Mouse (Mus musculus): ENCODE data around the gene Gm42957. TPM values are rescaled to one million over a fixed set of nuclear protein-coding genes. Genes with fewer than 3 reads are reported as not detected.
"Not testable (repeated sequence)": the region's sequence is repeated elsewhere in the genome, so short reads cannot be mapped to it uniquely, and the experiment has no call there.

Gene Gm42957
- polyA plus RNA-seq, 1 experiment, result 0.01 TPM

GRCm38 (mm10) chr3:96663432-96664239 is 28.4 kb downstream of the Gm42957 start:
- no peaks in the 10 kb centered on the region for H3K79me3 ChIP-seq (ENCODE audit: low read depth)
- no peaks in the 10 kb centered on the region for H3K27me3 ChIP-seq (ENCODE audit: control insufficient read depth, insufficient read depth, insufficient read length)
- no peaks in the 10 kb centered on the region for H3K36me3 ChIP-seq (ENCODE audit: control insufficient read depth, insufficient read depth)
- H3K79me2 ChIP-seq (ENCODE audit: control insufficient read depth, insufficient read depth), result no peaks in the 10 kb centered on the region
- TF ChIP-seq MYOG (IDR thresholded peaks at IDR 0.05; ENCODE audit: control insufficient read depth, extremely low read depth, insufficient read length) (no peak), MAX (IDR thresholded peaks at IDR 0.05) (no peak), MYOD1 (IDR thresholded peaks at IDR 0.05; ENCODE audit: control insufficient read depth, insufficient read length, low read depth) (peak; percentile 10), CEBPB (IDR thresholded peaks at IDR 0.05; ENCODE audit: low read depth) (no peak), USF1 (IDR thresholded peaks at IDR 0.05; ENCODE audit: low read depth) (no peak), CTCF (IDR thresholded peaks at IDR 0.05; ENCODE audit: control insufficient read depth, insufficient read depth, insufficient read length) (no peak), FOSL1 (IDR thresholded peaks at IDR 0.05; ENCODE audit: insufficient read depth, low read length, poor library complexity, severe bottlenecking) (no peak)
- H3K4me3 ChIP-seq (ENCODE audit: insufficient read depth, poor library complexity, severe bottlenecking), result no peak overlapping the region
- H3ac ChIP-seq (ENCODE audit: control insufficient read depth, insufficient read length, low read depth), result peak overlapping the region; percentile 52

- H3K79me2 ChIP-seq (ENCODE audit: control insufficient read depth, insufficient read depth); H3K79me3 ChIP-seq (ENCODE audit: low read depth); H3ac ChIP-seq (ENCODE audit: control insufficient read depth, insufficient read length, low read depth): not testable (repeated sequence)
Observed at GRCm38 (mm10) chr3:96665732-96666363, 30.6 kb downstream of the Gm42957 start.

DNA sequence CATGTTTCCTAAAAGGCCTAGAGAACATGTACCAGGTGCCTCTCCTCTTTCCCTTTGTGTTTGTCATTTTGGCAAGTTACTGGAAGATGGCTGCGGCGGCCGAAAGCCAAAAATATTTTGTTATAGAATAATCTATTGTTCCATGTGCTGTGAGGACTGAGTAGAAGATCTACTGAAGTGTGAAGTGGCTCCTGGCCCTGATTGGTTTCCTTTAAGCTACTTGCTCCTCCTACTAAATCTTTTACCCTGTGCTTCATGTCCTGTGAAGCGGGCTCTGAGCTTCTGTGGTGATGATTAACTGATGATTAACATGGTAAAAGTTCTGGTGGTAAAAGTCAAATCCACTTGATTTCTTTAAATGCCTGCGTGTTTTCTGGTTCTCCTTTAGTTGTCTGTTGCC is 31.6 kb downstream of the Gm42957 start:
- TF ChIP-seq MAX (IDR thresholded peaks at IDR 0.05) (no peak), FOSL1 (IDR thresholded peaks at IDR 0.05; ENCODE audit: insufficient read depth, low read length, poor library complexity, severe bottlenecking) (no peak), MYOG (IDR thresholded peaks at IDR 0.05; ENCODE audit: control insufficient read depth, extremely low read depth, insufficient read length) (no peak), CTCF (IDR thresholded peaks at IDR 0.05; ENCODE audit: control insufficient read depth, insufficient read depth, insufficient read length) (no peak), USF1 (IDR thresholded peaks at IDR 0.05; ENCODE audit: low read depth) (no peak), CEBPB (IDR thresholded peaks at IDR 0.05; ENCODE audit: low read depth) (no peak)
- Histone ChIP-seq H3ac (ENCODE audit: control insufficient read depth, insufficient read length, low read depth) (no peak overlapping the region), H3K79me2 (ENCODE audit: control insufficient read depth, insufficient read depth) (no peaks in the 10 kb centered on the region), H3K36me3 (ENCODE audit: control insufficient read depth, insufficient read depth) (no peaks in the 10 kb centered on the region), H3K27me3 (ENCODE audit: control insufficient read depth, insufficient read depth, insufficient read length) (no peaks in the 10 kb centered on the region), H3K4me3 (ENCODE audit: insufficient read depth, poor library complexity, severe bottlenecking) (no peak overlapping the region), H3K79me3 (ENCODE audit: low read depth) (no peaks in the 10 kb centered on the region)

More at GRCm38 (mm10) chr3:96665732-96666363, 30.6 kb downstream of the Gm42957 start:
- not testable (repeated sequence) for H3K4me3 ChIP-seq (ENCODE audit: insufficient read depth, poor library complexity, severe bottlenecking); H3K36me3 ChIP-seq (ENCODE audit: control insufficient read depth, insufficient read depth); H3K27me3 ChIP-seq (ENCODE audit: control insufficient read depth, insufficient read depth, insufficient read length)

- Histone ChIP-seq H3K4me3 (ENCODE audit: insufficient read depth, poor library complexity, severe bottlenecking) (no peak overlapping the region), H3K79me3 (ENCODE audit: low read depth) (no peaks in the 10 kb centered on the region), H3K36me3 (ENCODE audit: control insufficient read depth, insufficient read depth) (no peaks in the 10 kb centered on the region), H3ac (ENCODE audit: control insufficient read depth, insufficient read length, low read depth) (no peak overlapping the region), H3K79me2 (ENCODE audit: control insufficient read depth, insufficient read depth) (no peaks in the 10 kb centered on the region), H3K27me3 (ENCODE audit: control insufficient read depth, insufficient read depth, insufficient read length) (no peaks in the 10 kb centered on the region)
- TF ChIP-seq CTCF (IDR thresholded peaks at IDR 0.05; ENCODE audit: control insufficient read depth, insufficient read depth, insufficient read length) (peak; percentile 31), CEBPB (IDR thresholded peaks at IDR 0.05; ENCODE audit: low read depth) (no peak), MYOG (IDR thresholded peaks at IDR 0.05; ENCODE audit: control insufficient read depth, extremely low read depth, insufficient read length) (no peak)
Observed at GRCm38 (mm10) chr3:96667316-96667715, 32.0 kb downstream of the Gm42957 start.

GRCm38 (mm10) chr3:96668424-96669067 is 33.3 kb downstream of the Gm42957 start:
- TF ChIP-seq MYOD1 (IDR thresholded peaks at IDR 0.05; ENCODE audit: control insufficient read depth, insufficient read length, low read depth) (no peak), CTCF (IDR thresholded peaks at IDR 0.05; ENCODE audit: control insufficient read depth, insufficient read depth, insufficient read length) (no peak), USF1 (IDR thresholded peaks at IDR 0.05; ENCODE audit: low read depth) (no peak), MYOG (IDR thresholded peaks at IDR 0.05; ENCODE audit: control insufficient read depth, extremely low read depth, insufficient read length) (no peak), MAX (IDR thresholded peaks at IDR 0.05) (no peak), CEBPB (IDR thresholded peaks at IDR 0.05; ENCODE audit: low read depth) (no peak), FOSL1 (IDR thresholded peaks at IDR 0.05; ENCODE audit: insufficient read depth, low read length, poor library complexity, severe bottlenecking) (no peak)
- no peaks in the 10 kb centered on the region for H3K79me2 ChIP-seq (ENCODE audit: control insufficient read depth, insufficient read depth)
- H3K36me3 ChIP-seq (ENCODE audit: control insufficient read depth, insufficient read depth), result no peaks in the 10 kb centered on the region
- H3ac ChIP-seq (ENCODE audit: control insufficient read depth, insufficient read length, low read depth), result no peak overlapping the region
- no peaks in the 10 kb centered on the region for H3K27me3 ChIP-seq (ENCODE audit: control insufficient read depth, insufficient read depth, insufficient read length)
- H3K79me3 ChIP-seq (ENCODE audit: low read depth), result no peaks in the 10 kb centered on the region
- no peak overlapping the region for H3K4me3 ChIP-seq (ENCODE audit: insufficient read depth, poor library complexity, severe bottlenecking)
